Mouse (Mus musculus) heart, adult 2 months (tissue): Measurements from ENCODE around the gene Gpr62. TPM values are rescaled to one million over a fixed set of nuclear protein-coding genes. Genes with fewer than 3 reads are reported as not detected.
A peak's percentile ranks its signal among the peaks of the same experiment; 100 is the strongest.
"Not testable (repeated sequence)": the region's sequence is repeated elsewhere in the genome, so short reads cannot be mapped to it uniquely, and the experiment has no call there.

Experiments
- DNase-seq, 2 experiments: peaks; one replicate each; pipeline ENCODE4 v3.0.0; 2021
- H3K27ac ChIP-seq: fragments of 200-600 bp; 2 replicates; pipeline ENCODE4 v1.8.1; 2022
- H3K27me3 ChIP-seq: fragments of 200-500 bp; 2 replicates; pipeline ENCODE4 v1.6.1; 2012; ENCODE audit warnings: mild to moderate bottlenecking, low read length, inconsistent platforms, mixed read lengths; ENCODE audit not compliant: control insufficient read depth, insufficient read depth
- H3K36me3 ChIP-seq: fragments of 200-500 bp; 2 replicates; pipeline ENCODE4 v1.6.1; 2012; ENCODE audit warnings: low read length, inconsistent platforms; ENCODE audit not compliant: control insufficient read depth, insufficient read depth
- H3K4me1 ChIP-seq: fragments of 200-500 bp; 2 replicates; pipeline ENCODE4 v1.6.1; 2011; ENCODE audit warnings: low read length; ENCODE audit not compliant: control insufficient read depth, insufficient read depth
- H3K4me3 ChIP-seq: fragments of 200-600 bp; 2 replicates; pipeline ENCODE4 v1.8.1; 2022
- H3K79me2 ChIP-seq: fragments of 200-500 bp; replicated peaks from 2 replicates; pipeline ENCODE4 v1.6.1; 2012; ENCODE audit warnings: mild to moderate bottlenecking, inconsistent platforms, low read length, moderate library complexity, mixed read lengths; ENCODE audit not compliant: control insufficient read depth, insufficient read depth
- H3K9ac ChIP-seq: fragments of 200-500 bp; 2 replicates; pipeline ENCODE4 v1.6.1; 2012; ENCODE audit warnings: low read depth, mild to moderate bottlenecking, control low read depth, inconsistent platforms, low read length, mixed read lengths
- CTCF ChIP-seq: fragments of 200-600 bp; IDR thresholded peaks from 2 replicates; pipeline ENCODE4 v1.8.1; 2022; ENCODE audit warnings: antibody characterized with exemption, mild to moderate bottlenecking, moderate library complexity
- EP300 ChIP-seq: fragments of 200-500 bp; IDR thresholded peaks from 2 replicates; pipeline ENCODE4 v1.6.1; 2011; ENCODE audit warnings: low read depth, low read length, control low read depth; ENCODE audit not compliant: insufficient read depth
- POLR2A ChIP-seq: fragments of 200-500 bp; IDR thresholded peaks from 2 replicates; pipeline ENCODE4 v1.6.1; 2011; ENCODE audit warnings: mild to moderate bottlenecking, low read depth, low read length, control low read depth; ENCODE audit not compliant: insufficient read depth
- WGBS: fragments of 180-500 bp; shearing (Covaris S2); methylation state at CpG from one replicate; pipeline ENCODE4 v1.1.7; 2018; 5-methylcytosine and 5-hydroxymethylcytosine counted together
- intact Hi-C: fragments of 180-260 bp; cut with DNase I; formaldehyde crosslinking; loops from one replicate; pipeline ENCODE4 v1.15.1; 2025
- polyA plus RNA-seq: library from polyadenylated mRNA; depleted of rRNA; stranded (reverse); fragments of >200 nt; gene quantifications from 2 replicates; pipeline ENCODE4 v1.2.3, GENCODE M21; 2012
- total RNA-seq, 2 experiments: library from RNA; stranded (reverse); gene quantifications; 2 replicates each; pipeline ENCODE4 v1.2.3; 2021

Gpr62 gene
- total and polyA plus RNA-seq, 3 experiments = not detected

- DNase-seq = no peak
- 86% methylated on average over 22 of the region's 22 CpGs for WGBS
- intact Hi-C loops = no loop called here
- Histone ChIP-seq H3K4me1 (no peaks in the 10 kb centered on the region), H3K79me2 (no peaks in the 10 kb centered on the region), H3K27ac (no peak overlapping the region), H3K36me3 (no peaks in the 10 kb centered on the region), H3K27me3 (no peaks in the 10 kb centered on the region), H3K4me3 (no peak overlapping the region), H3K9ac (no peak overlapping the region)
- TF ChIP-seq CTCF = no peak
- TF ChIP-seq EP300 = no peak
- no peak for TF ChIP-seq POLR2A
Observed at GRCm38 (mm10) chr9:106501846-106502245, 36.1 kb upstream of the Gpr62 start.

- DNase-seq = no peak
- Histone ChIP-seq H3K27me3 (no peaks in the 10 kb centered on the region), H3K4me3 (no peak within 1 kb of the TSS), H3K79me2 (no peaks in the 10 kb centered on the region), H3K36me3 (no peaks in the 10 kb centered on the region), H3K9ac (no peak within 1 kb of the TSS), H3K4me1 (no peaks in the 10 kb centered on the region), H3K27ac (no peak within 1 kb of the TSS)
- intact Hi-C loops = no loop called here
- TF ChIP-seq POLR2A (no peak), CTCF (no peak), EP300 (no peak)
- WGBS = 89% methylated on average over 6 of the region's 6 CpGs
Observed at GRCm38 (mm10) chr9:106499667-106500066, 33.9 kb upstream of the Gpr62 start, which contains the start of gene Iqcf1. Gene Iqcf1, plus strand, starts transcription at chr9:106499967.

DNA sequence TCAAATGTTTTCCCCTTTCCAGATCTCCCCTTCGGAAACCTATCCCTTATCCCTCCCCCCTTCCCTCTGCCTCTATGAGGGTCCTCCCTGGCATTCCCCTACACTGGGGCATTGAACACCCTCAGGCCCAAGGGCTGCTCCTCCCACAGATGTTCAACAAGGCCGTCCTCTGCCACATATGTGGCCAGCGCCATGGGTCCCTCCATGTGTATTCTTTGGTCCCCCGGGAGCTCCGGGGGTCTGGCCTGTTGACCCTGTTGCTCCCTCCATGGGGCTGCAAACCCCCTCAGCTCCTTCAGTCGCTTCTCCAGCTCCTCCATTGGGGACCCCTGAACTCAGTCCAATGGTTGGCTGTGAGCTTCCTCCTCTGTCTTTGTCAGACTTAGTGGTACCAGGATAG lies 21.9 kb upstream of the Gpr62 start:
- H3K36me3 ChIP-seq, H3K9ac ChIP-seq, intact Hi-C loops, H3K27ac ChIP-seq, H3K79me2 ChIP-seq, DNase-seq, H3K4me1 ChIP-seq, H3K4me3 ChIP-seq, H3K27me3 ChIP-seq: not testable (repeated sequence)
- 80% methylated on average over 6 of the region's 6 CpGs for WGBS

GRCm38 (mm10) chr9:106485076-106485475 lies 19.3 kb upstream of the Gpr62 start:
- intact Hi-C loops = no loop called here
- TF ChIP-seq POLR2A (no peak), CTCF (no peak), EP300 (no peak)
- no peaks in the 10 kb centered on the region for H3K79me2 ChIP-seq
- no peaks in the 10 kb centered on the region for H3K4me1 ChIP-seq
- H3K27ac ChIP-seq = no peak overlapping the region
- no peaks in the 10 kb centered on the region for H3K27me3 ChIP-seq
- no peaks in the 10 kb centered on the region for H3K36me3 ChIP-seq
- WGBS = 91% methylated on average over 10 of the region's 10 CpGs
- DNase-seq = no peak
- no peak overlapping the region for H3K9ac ChIP-seq
- no peak overlapping the region for H3K4me3 ChIP-seq

DNA sequence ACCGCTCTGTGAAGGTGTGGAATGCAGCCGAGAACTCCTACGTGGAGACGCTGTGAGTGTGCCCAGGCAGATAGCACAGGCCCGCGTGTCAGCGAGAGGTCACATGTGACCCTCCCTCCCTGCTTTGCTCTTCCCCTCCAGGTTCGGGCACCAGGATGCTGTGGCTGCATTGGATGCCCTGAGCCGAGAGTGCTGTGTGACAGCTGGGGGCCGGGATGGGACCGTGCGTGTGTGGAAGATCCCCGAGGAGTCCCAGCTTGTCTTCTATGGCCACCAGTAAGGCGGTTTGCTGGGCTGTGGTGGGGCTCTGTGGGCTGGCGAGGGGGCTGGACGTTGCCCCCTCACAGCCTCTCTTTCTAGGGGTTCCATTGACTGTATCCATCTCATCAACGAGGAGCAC lies 17.9 kb upstream of the Gpr62 start:
- TF ChIP-seq EP300 (no peak), POLR2A (no peak), CTCF (no peak)
- Histone ChIP-seq H3K36me3 (no peaks in the 10 kb centered on the region), H3K79me2 (no peaks in the 10 kb centered on the region), H3K27ac (no peak overlapping the region), H3K9ac (no peak overlapping the region), H3K4me1 (no peaks in the 10 kb centered on the region), H3K4me3 (no peak overlapping the region), H3K27me3 (no peaks in the 10 kb centered on the region)
- WGBS = 87% methylated on average over 17 of the region's 17 CpGs
- peak in 1 of 2 experiments; percentile 11 for DNase-seq
- intact Hi-C loops = no loop called here

- H3K36me3 ChIP-seq = no peaks in the 10 kb centered on the region
- intact Hi-C loops = no loop called here
- 94% methylated on average over 10 of the region's 10 CpGs for WGBS
Observed at GRCm38 (mm10) chr9:106483136-106483535, 17.4 kb upstream of the Gpr62 start.

More at GRCm38 (mm10) chr9:106483136-106483535, 17.4 kb upstream of the Gpr62 start:
- peak in 1 of 2 experiments; percentile 12 for DNase-seq
- Histone ChIP-seq H3K27ac (no peak overlapping the region), H3K9ac (no peak overlapping the region), H3K27me3 (no peaks in the 10 kb centered on the region), H3K4me3 (no peak overlapping the region), H3K79me2 (no peaks in the 10 kb centered on the region), H3K4me1 (peaks cover under 1% of the 10 kb centered on the region; the same call in 1 of the 2 replicates)
- no peak for TF ChIP-seq POLR2A
- no peak for TF ChIP-seq CTCF
- TF ChIP-seq EP300 = no peak
